Mouse (Mus musculus) Muller cell, postnatal 12 days (primary cell): Measurements from ENCODE around the gene Tsc22d1.
A peak's percentile ranks its signal among the peaks of the same experiment; 100 is the strongest.

Experiments used
- DNase-seq: peaks from one replicate; pipeline ENCODE4 v3.0.0-alpha.2; 2015; ENCODE audit errors: inconsistent ontology term

Gene Tsc22d1

GRCm38 (mm10) chr14:76442160-76442559 is 27.4 kb downstream of the Tsc22d1 start:
- DNase-seq: no peak

- DNase-seq: no peak
Measured at GRCm38 (mm10) chr14:76448987-76449386, 34.2 kb downstream of the Tsc22d1 start.

DNA sequence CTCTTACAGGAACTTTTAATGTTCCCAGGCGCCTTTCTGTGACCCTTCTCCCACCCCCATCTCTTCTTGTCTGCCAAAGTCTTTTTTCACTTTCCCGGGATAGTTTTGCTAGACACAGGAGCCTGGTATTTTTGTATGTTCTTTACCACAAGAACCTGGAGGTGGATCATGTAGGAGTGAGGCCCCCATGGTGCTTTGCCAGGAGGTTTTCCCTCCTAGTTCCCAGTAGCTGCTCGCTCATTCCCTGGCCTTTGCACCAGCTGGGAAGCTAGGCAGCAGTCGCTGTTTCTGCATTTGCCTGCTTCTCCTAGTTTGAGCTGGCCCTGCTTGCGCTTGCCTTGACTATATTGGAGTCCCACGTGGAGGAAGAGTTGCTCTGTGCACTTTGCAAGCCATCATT is 36.2 kb downstream of the Tsc22d1 start:
- DNase-seq: no peak

- peak; percentile 70 for DNase-seq
Measured at GRCm38 (mm10) chr14:76452751-76453360, 38.1 kb downstream of the Tsc22d1 start.

DNA sequence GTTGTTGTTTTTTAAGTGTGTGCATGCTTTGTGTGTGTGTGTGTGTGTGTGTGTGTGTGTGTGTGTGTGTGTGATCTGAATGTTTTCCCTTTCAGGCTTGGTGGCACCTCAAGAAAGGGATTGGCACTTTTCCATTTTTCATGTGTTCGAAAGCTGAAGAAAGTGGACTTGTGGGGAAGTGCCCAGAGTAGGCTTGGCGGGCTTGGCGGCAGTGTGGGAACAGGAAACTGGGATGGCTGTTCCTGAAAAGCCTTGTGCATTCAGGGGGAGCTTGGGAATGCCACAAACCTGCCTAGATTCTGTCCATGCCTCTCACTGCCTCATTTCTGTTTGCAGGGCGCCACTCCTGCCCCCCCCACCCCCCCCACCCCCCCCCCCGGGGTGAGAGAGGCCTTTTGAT is 39.9 kb downstream of the Tsc22d1 start:
- peak; percentile 38 for DNase-seq

- peak; percentile 92 for DNase-seq
Measured at GRCm38 (mm10) chr14:76455159-76455558, 40.4 kb downstream of the Tsc22d1 start.

GRCm38 (mm10) chr14:76457696-76458095 is 42.9 kb downstream of the Tsc22d1 start:
- DNase-seq: no peak

DNA sequence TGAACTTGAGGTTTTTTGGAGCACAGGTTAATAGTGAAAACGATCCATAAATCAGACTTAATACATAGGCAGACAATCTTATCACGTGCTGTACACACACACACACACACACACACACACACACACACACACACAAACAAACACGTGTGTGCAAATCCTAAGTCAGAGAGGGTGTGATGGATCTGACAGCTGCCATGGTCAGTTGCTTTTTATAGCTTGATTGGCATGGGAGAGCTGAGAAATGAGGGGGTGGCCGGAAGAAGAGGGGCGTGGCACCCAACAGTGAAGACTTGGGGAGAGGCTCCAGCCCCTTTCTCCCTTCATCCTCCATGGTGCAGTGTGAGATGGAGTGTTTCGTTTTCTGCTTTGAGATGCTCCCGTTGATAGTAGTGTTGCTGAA is 45.4 kb downstream of the Tsc22d1 start:
- no peak for DNase-seq

- no peak for DNase-seq
Measured at GRCm38 (mm10) chr14:76461182-76461775, 46.5 kb downstream of the Tsc22d1 start.

DNA sequence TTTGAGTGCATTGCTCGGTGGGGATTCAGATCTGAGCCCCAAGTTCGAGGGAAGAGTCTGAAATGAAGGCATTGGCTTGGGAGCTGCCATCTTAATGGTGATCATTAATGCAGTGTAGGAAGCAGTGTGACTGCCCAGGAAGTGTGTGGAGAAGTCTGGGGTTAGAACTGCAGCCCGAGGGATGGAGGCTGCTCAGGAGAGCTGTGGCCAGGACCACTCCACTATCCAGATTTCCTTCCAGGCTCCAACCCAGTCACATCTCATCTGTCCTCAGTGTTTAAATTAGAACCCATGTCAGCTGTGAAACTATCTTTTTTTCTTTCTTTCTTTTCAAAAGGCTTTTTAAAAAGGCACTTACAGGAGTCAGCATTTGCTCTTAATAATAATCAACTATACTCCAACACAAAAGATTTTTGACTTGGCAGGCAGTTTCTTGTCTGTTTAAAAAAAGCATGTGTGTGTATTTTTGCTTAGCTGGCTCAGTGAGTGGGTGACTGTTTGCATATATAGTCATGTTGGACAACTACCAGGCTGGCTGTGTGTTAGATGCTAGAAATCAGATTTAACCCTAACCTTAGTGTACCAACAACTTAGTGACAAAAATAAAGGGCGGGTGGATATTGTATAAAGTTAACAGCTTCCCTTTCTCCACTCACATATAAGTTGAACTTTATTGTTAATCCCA is 48.8 kb downstream of the Tsc22d1 start:
- no peak for DNase-seq

DNA sequence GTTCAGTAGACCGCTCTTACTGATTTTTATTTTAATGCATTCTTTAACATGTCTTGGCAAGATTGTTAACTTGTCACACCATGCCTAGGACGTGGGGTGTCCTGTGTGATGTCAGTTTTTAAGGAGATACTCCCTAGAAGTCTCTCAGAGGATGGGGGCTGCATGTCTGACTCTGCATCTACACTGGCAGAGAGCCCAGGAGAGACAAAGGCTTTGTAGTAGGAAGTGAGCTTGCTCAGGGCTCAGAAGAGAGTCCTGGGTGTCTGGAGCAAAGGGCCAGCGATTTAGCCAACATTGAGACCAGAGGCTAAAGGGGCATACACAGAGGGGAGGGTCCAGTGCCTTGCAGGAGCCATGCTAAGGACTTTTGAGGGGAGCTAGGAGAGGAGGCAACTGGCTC is 50.2 kb downstream of the Tsc22d1 start:
- no peak for DNase-seq

- DNase-seq: peak; percentile 34
Measured at GRCm38 (mm10) chr14:76466641-76467323, 52.0 kb downstream of the Tsc22d1 start.

GRCm38 (mm10) chr14:76467932-76468331 is 53.2 kb downstream of the Tsc22d1 start:
- DNase-seq: no peak

GRCm38 (mm10) chr14:76471301-76471700 is 56.5 kb downstream of the Tsc22d1 start:
- DNase-seq: no peak

- no peak for DNase-seq
Measured at GRCm38 (mm10) chr14:76472487-76472886, 57.7 kb downstream of the Tsc22d1 start.

DNA sequence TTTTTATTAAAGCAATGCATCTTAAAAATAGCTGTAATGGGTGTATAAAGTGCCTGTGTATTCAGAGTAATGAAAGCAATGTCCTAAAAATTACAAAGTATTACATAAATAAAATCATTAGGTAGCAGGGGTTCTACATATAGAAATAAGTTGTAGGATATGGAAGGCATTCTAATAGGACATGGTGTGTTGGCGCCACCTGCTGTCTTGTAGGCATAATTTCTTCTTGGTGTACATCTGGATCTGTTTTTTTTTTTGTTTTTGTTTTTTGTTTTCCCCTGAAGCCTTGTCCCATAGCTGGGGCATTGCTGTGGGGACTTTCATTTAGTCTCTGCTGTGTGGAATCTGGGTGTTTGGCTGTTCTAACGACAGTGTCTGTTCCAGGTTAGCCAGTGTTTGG is 58.6 kb downstream of the Tsc22d1 start:
- DNase-seq: peak; percentile 52

DNA sequence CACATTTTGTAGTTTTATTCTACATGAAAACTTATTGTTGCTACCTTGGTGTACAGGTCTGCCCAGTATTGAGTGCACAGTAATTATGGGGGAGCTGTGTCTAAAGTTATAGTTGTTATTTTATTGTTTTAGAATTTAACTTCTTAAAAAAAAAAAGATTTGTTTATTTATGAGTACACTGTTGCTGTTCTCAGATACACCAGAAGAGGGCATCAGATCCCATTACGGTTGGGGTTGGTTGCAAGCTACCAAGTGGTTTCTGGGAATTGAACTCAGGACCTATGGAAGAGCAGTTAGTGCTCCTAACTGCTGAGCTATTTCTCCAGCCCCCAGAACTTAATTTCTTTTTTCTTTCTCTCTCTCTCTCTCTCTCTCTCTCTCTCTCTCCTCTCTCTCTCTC is 59.4 kb downstream of the Tsc22d1 start:
- no peak for DNase-seq

GRCm38 (mm10) chr14:76476770-76477169 is 62.0 kb downstream of the Tsc22d1 start:
- no peak for DNase-seq

DNA sequence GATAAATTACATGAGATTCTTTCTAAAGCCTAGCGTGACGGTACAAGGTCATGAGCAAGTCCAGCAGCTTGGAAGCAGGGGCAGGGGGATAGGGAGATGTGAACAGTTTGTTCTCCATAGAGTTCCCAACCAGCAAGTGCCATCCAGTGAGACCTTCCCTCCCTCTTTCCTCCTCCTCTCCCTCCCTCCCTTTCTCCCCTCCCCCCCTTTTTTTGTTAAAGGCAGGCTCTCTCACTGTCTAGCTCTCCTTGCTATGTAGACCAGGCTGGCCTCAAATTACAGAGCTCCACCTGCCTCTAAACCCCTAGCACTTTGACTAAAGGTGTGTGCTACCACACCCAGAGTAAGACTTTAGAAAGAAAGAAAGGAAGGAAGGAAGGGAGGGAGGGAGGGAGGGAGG is 63.3 kb downstream of the Tsc22d1 start:
- peak; percentile 17 for DNase-seq

DNA sequence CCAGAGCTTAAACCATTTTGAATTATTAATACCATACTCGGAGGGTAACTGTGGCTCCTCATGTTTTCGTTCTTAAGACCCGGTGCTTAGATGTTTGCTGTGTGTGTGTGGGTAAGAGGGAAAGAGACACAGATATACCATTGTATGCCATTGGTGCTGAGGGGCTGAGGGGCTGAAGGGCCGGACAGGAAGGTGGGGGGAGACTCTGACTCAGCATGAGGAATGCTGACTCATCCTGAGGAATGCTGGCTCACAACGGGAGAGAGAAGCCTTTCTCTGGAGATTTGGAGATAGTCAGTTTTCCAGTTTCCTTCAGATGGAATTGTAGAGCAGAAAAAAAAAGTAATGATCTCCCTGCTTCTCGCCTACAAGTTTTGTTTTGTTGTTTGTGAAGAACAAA is 63.9 kb downstream of the Tsc22d1 start:
- DNase-seq: peak; percentile 89

- no peak for DNase-seq
Measured at GRCm38 (mm10) chr14:76479867-76480266, 65.1 kb downstream of the Tsc22d1 start.

- peak; percentile 13 for DNase-seq
Measured at GRCm38 (mm10) chr14:76480507-76480906, 65.7 kb downstream of the Tsc22d1 start.

GRCm38 (mm10) chr14:76483701-76484100 is 68.9 kb downstream of the Tsc22d1 start:
- no peak for DNase-seq
